Mouse (Mus musculus) midbrain, embryonic 10.5 days (tissue): ENCODE measurements around the gene Tubb1. TPM values are rescaled to one million over a fixed set of nuclear protein-coding genes. Genes with fewer than 3 reads are reported as not detected.

Source experiments
- DNase-seq: peaks from one replicate; pipeline ENCODE4 v3.0.0-alpha.2; 2017; ENCODE audit warnings: low spot score
- H3K27ac ChIP-seq: fragments of 300-500 bp; sonication (generic); replicated peaks from 2 replicates; pipeline ENCODE4 v1.5.1; 2016; ENCODE audit warnings: mild to moderate bottlenecking
- H3K27me3 ChIP-seq: fragments of 300-500 bp; sonication (generic); 2 replicates; pipeline ENCODE4 v1.6.1; 2016; ENCODE audit warnings: low read depth, mild to moderate bottlenecking; ENCODE audit not compliant: poor library complexity, severe bottlenecking
- H3K36me3 ChIP-seq: fragments of 300-500 bp; sonication (generic); 2 replicates; pipeline ENCODE4 v1.6.1; 2016; ENCODE audit warnings: mild to moderate bottlenecking, moderate library complexity
- H3K4me1 ChIP-seq: fragments of 300-500 bp; sonication (generic); 2 replicates; pipeline ENCODE4 v1.6.1; 2016
- H3K4me3 ChIP-seq: fragments of 300-500 bp; sonication (generic); 2 replicates; pipeline ENCODE4 v1.5.1; 2016; ENCODE audit warnings: mild to moderate bottlenecking, moderate library complexity
- H3K9me3 ChIP-seq: fragments of 300-500 bp; sonication (generic); replicated peaks from 2 replicates; pipeline ENCODE4 v1.6.1; 2016; ENCODE audit warnings: mild to moderate bottlenecking
- WGBS: fragments of 180-500 bp; shearing (Covaris S2); methylation state at CpG from one replicate; pipeline ENCODE4 v1.1.7; 2016; 5-methylcytosine and 5-hydroxymethylcytosine counted together
- polyA plus RNA-seq: library from polyadenylated mRNA; unstranded; fragments of >200 nt; fragmentation: Nextera tagmentation; extraction: Ambion mirVana; gene quantifications from 2 replicates; pipeline ENCODE4 v1.2.1, GENCODE M21; 2016

The Tubb1 gene
- polyA plus RNA-seq, 1 experiment from 2014 or later, result 6.1 TPM

- H3K4me3 ChIP-seq, result no peak overlapping the region
- DNase-seq, result no peak
- 83% methylated on average over 3 of the region's 3 CpGs for WGBS
- peaks cover 8% of the 10 kb centered on the region for H3K4me1 ChIP-seq
- no peak overlapping the region for H3K27ac ChIP-seq
- no peaks in the 10 kb centered on the region for H3K27me3 ChIP-seq
- no peaks in the 10 kb centered on the region for H3K36me3 ChIP-seq
- H3K9me3 ChIP-seq, result no peaks in the 10 kb centered on the region
These were observed 27.2 kb downstream of the Tubb1 start for GRCm38 (mm10) chr2:174477543-174478319.

GRCm38 (mm10) chr2:174478746-174479145, 28.3 kb downstream of the Tubb1 start:
- Histone ChIP-seq H3K4me3 (no peak overlapping the region), H3K27me3 (no peaks in the 10 kb centered on the region), H3K27ac (no peak overlapping the region), H3K36me3 (no peaks in the 10 kb centered on the region), H3K9me3 (no peaks in the 10 kb centered on the region), H3K4me1 (peaks cover under 1% of the 10 kb centered on the region)
- WGBS, result 73% methylated on average over 5 of the region's 5 CpGs
- DNase-seq, result no peak

DNA sequence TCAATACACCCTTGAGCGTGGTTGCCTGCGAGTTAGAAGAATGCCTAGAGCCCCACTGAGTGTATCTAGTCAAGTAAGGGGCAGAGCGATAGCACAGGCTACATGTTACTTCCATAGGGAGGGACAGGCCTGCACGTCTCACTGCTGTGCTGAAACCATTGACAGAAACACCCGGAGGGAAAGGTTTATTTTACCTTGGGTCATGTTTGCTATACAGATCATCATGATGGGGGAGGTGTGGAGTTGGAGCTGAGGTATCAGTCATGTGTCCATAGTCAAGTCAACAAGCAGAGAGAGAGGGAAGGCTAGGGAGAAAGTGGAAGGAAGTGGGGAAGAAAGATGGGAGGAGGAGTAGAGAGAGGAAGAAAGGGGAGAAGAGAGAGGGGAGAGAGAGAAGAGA, 36.5 kb downstream of the Tubb1 start:
- no peaks in the 10 kb centered on the region for H3K4me1 ChIP-seq
- H3K27me3 ChIP-seq, result no peaks in the 10 kb centered on the region
- H3K36me3 ChIP-seq, result no peaks in the 10 kb centered on the region
- 86% methylated on average over 5 of the region's 5 CpGs for WGBS
- no peak overlapping the region for H3K4me3 ChIP-seq
- DNase-seq, result no peak
- no peaks in the 10 kb centered on the region for H3K9me3 ChIP-seq
- no peak overlapping the region for H3K27ac ChIP-seq

DNA sequence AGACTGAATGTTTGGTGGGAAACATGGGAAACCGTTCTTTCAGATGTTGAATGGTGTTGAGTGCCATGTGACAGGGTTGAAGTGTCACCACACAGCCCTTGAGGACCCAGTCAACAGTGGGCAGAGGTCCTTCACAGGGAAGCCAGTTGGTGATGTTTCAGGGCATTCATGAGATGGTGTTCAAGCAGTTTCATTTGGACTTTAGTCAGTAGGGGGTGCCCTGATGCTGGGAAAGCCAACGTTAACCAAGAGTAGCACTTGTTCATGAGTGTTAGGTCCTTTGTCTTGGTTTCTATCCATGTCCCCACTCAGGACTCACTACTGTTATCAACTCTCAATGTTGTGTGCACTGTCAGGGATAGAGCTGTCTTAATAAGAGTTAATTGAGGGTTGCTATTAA, 42.4 kb downstream of the Tubb1 start:
- H3K4me1 ChIP-seq, result no peaks in the 10 kb centered on the region
- H3K36me3 ChIP-seq, result no peaks in the 10 kb centered on the region
- H3K4me3 ChIP-seq, result no peak overlapping the region
- no peak for DNase-seq
- H3K27ac ChIP-seq, result no peak overlapping the region
- no peaks in the 10 kb centered on the region for H3K27me3 ChIP-seq
- 72% methylated on average over 2 of the region's 2 CpGs for WGBS
- H3K9me3 ChIP-seq, result no peaks in the 10 kb centered on the region

- no peaks in the 10 kb centered on the region for H3K27me3 ChIP-seq
- no peaks in the 10 kb centered on the region for H3K36me3 ChIP-seq
- no peak overlapping the region for H3K4me3 ChIP-seq
- no peak for DNase-seq
- no peak overlapping the region for H3K27ac ChIP-seq
- H3K4me1 ChIP-seq, result no peaks in the 10 kb centered on the region
- no peaks in the 10 kb centered on the region for H3K9me3 ChIP-seq
- 87% methylated on average over 14 of the region's 14 CpGs for WGBS
These were observed 50.5 kb downstream of the Tubb1 start for GRCm38 (mm10) chr2:174500814-174501503.

GRCm38 (mm10) chr2:174501517-174501916, 51.0 kb downstream of the Tubb1 start:
- 92% methylated on average over 8 of the region's 8 CpGs for WGBS
- no peaks in the 10 kb centered on the region for H3K9me3 ChIP-seq
- H3K27me3 ChIP-seq, result no peaks in the 10 kb centered on the region
- H3K4me3 ChIP-seq, result no peak overlapping the region
- no peak for DNase-seq
- no peaks in the 10 kb centered on the region for H3K4me1 ChIP-seq
- H3K27ac ChIP-seq, result no peak overlapping the region
- H3K36me3 ChIP-seq, result no peaks in the 10 kb centered on the region

- Histone ChIP-seq H3K4me1 (no peaks in the 10 kb centered on the region), H3K9me3 (no peaks in the 10 kb centered on the region), H3K36me3 (no peaks in the 10 kb centered on the region), H3K27ac (no peak overlapping the region), H3K4me3 (no peak overlapping the region), H3K27me3 (no peaks in the 10 kb centered on the region)
- 76% methylated on average over 5 of the region's 5 CpGs for WGBS
- no peak for DNase-seq
These were observed 51.8 kb downstream of the Tubb1 start for GRCm38 (mm10) chr2:174502321-174502720.

- Histone ChIP-seq H3K27me3 (no peaks in the 10 kb centered on the region), H3K4me1 (no peaks in the 10 kb centered on the region), H3K4me3 (no peak overlapping the region), H3K27ac (no peak overlapping the region), H3K36me3 (no peaks in the 10 kb centered on the region), H3K9me3 (no peaks in the 10 kb centered on the region)
- 89% methylated on average over 25 of the region's 25 CpGs for WGBS
- DNase-seq, result no peak
These were observed 52.5 kb downstream of the Tubb1 start for GRCm38 (mm10) chr2:174502831-174503460.

Other genes starting within 250 kb of the Tubb1 start
- gene Gnas, start 166.4 kb upstream of the Tubb1 start, polyA plus RNA-seq, result 1,043 and 1,067 TPM in 2 replicates
- 12.7 and 15.2 TPM in 2 replicates for gene Gm20721, start 104.0 kb upstream of the Tubb1 start, polyA plus RNA-seq
- gene Nelfcd, start 34.9 kb upstream of the Tubb1 start, polyA plus RNA-seq, result 193 and 195 TPM in 2 replicates
- gene Ctsz, start 11.7 kb upstream of the Tubb1 start, polyA plus RNA-seq, result 116 TPM in 2 replicates
- gene Atp5e, start 13.4 kb downstream of the Tubb1 start, polyA plus RNA-seq, result 569 and 605 TPM in 2 replicates
- 125 and 132 TPM in 2 replicates for gene Prelid3b, start 22.4 kb downstream of the Tubb1 start, polyA plus RNA-seq
- gene Zfp831, start 192.8 kb downstream of the Tubb1 start, polyA plus RNA-seq, result not detected in 2 replicates